Mouse (Mus musculus): ENCODE results near the gene Gm5483.
"Not testable (repeated sequence)": the region's sequence is repeated elsewhere in the genome, so short reads cannot be mapped to it uniquely, and the experiment has no call there.

The Gm5483 gene

GRCm38 (mm10) chr16:36183912-36184311 is at the start of gene Gm5483:
Gm5483 (plus strand) TSS chr16:36184212.
- not testable (repeated sequence) for DNase-seq (ENCODE audit: low read depth)

GRCm38 (mm10) chr16:36138201-36138600 is 45.8 kb upstream of the Gm5483 start:
- no peak for DNase-seq (ENCODE audit: low read depth)

DNA sequence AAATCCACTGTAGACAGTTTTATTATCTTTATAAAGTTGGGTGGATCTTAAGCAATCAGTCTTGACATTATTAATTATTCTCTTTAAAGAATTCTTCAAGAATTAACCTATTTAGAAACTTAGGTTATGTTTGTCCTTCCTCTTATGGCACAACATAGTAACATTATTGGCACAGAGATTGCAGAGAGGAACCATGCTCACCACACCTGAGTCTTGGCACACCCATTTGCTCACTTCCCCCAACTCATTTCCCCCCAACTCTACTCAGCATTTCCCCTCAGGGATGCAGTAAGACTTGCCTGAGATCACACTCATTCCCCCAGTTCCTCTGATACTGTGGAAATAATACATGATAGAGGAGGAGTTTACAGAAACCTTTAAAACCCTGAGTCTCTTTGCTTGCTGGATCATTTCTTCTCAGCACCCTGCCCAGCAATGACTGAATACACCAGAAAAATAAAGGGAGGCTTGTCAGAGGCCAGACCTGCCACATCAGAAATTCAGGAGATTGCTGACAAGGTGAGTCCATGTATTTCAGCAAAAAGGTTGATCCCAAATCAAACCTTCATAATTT is 27.5 kb upstream of the Gm5483 start, which contains the start of gene Stfa2l1:
Gene Stfa2l1, plus strand, starts transcription at position 410 of the 574 bp plus-strand sequence.
- no peak for DNase-seq (ENCODE audit: low read depth)

DNA sequence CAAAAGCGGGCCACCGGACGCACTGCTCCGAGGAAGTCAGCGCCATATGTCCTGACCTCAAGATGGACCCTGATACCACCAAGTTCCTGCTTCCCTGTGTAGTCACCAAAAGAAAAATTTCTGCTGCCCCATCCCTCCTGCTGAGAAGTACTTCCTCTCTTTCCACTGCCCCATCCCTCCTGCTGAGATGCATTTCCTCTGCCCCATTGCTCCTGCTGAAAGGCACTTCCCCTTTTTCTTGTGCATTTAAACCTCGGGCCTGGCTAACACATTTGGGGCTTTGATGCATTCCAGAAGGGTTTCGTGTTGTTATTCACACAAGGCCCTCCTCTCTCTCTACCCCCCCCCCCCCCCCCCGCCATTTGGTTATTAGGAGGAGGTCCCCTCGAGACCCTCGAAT is 16.2 kb upstream of the Gm5483 start:
- not testable (repeated sequence) for DNase-seq (ENCODE audit: low read depth)

DNA sequence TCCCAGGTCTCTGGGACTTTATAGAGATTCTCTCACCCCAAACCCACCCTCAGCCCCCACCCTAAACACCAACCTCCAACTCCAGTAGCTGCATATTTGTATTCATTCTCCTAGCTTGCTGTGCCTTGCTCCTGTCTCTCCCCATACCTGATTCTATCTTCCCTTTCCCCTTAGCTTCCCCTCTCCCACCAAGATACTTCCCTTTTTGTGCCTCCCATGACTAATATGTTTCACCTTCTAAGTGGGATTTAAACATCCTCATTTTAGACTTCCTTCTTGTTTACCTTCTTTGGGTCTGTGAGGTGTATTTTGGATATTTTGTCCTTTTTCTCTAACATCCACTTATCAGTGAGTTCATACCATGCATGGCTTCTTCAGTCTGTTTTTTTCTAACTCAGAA is 7.9 kb upstream of the Gm5483 start:
- no peak for DNase-seq (ENCODE audit: low read depth)

- DNase-seq (ENCODE audit: low read depth), result no peak
Observed at GRCm38 (mm10) chr16:36179910-36180309, 4.1 kb upstream of the Gm5483 start.

DNA sequence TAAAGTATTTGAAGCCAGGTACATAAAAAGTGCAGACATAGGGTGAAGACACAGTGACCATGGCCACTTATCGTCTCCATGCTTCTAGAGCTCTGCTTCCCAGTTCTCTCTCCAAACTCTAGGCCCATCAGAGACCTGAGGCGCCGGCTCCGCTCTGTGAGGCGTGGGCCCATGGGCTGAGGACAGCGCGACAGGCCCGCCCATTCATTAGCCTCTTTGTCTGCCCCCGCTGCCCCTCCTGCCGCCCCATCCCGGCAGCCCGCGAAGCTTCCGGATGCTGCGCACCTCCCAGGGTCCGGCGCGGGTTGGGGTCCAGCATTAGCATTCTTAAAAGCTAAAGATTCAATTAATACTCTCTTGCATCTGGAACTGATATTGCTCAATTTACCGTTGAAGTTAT is 15.2 kb downstream of the Gm5483 start:
- DNase-seq (ENCODE audit: low read depth), result no peak

- DNase-seq (ENCODE audit: low read depth), result no peak
Observed at GRCm38 (mm10) chr16:36203846-36204245, 19.8 kb downstream of the Gm5483 start.

GRCm38 (mm10) chr16:36205684-36206083 is 21.7 kb downstream of the Gm5483 start:
- DNase-seq (ENCODE audit: low read depth), result not testable (repeated sequence)

DNA sequence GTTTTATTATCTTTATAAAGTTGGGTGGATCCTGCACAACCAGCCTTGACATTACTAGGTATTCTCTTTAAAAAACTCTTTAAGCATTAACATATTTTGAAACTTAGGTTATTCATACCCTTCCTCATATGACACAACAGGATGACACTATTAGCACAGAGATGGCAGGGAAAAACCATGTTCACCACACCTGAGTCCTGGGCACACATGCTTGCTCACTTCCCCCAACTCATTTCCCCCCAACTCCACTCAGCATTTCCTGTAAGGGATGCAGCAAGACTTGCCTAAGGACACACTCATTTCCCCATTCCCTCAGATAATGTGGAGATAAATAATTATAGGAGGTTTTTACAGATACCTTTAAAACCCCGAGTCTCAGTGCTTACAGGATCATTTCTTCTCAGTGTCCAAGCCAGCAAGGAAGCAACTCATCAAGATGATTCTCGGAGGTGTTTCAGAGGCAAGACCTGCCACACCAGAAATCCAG is 26.0 kb downstream of the Gm5483 start, which contains the start of gene Gm5416:
Gene Gm5416, plus strand, starts transcription at position 437 of the 487 bp plus-strand sequence.
- DNase-seq (ENCODE audit: low read depth), result no peak

DNA sequence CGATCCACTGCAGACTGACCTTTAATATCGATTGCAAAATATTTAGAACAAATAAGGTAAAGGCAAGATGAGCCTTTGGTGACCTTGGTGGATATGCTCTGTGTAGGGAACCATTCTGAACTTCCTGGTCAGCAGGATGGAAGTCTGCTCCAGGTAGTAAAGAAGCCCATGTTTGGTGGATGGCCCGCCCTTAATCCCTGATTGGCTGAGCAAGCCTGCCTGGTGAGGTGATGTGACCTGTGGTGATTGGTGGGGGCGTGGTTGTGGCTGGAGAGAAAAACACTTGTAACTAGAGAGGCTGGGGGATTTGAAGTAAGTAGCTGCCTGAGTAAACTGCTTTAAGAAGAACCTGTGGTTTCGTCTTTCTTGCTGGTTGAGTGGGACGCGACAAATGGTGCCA is 37.2 kb downstream of the Gm5483 start, which contains the start of gene 2010005H15Rik:
Gene 2010005H15Rik, plus strand, starts transcription at position 301 of the 400 bp plus-strand sequence.
- not testable (repeated sequence) for DNase-seq (ENCODE audit: low read depth)
